Mouse (Mus musculus) liver, adult 2 months (tissue): ENCODE data around the gene Zrsr1. TPM values are rescaled to one million over a fixed set of nuclear protein-coding genes. Genes with fewer than 3 reads are reported as not detected.

ENCODE experiments used
- DNase-seq: peaks from one replicate; pipeline ENCODE4 v3.0.0-alpha.2; 2011; ENCODE audit warnings: low read depth, low spot score; ENCODE audit errors: extremely low read depth
- H3K27ac ChIP-seq: fragments of 200-500 bp; replicated peaks from 2 replicates; pipeline ENCODE4 v1.5.1; 2012; ENCODE audit warnings: low read depth, mild to moderate bottlenecking, control low read depth, inconsistent platforms, low read length; ENCODE audit not compliant: insufficient read depth
- H3K27me3 ChIP-seq: fragments of 200-500 bp; 2 replicates; pipeline ENCODE4 v1.6.1; 2012; ENCODE audit warnings: mild to moderate bottlenecking, moderate library complexity, low read length, inconsistent platforms; ENCODE audit not compliant: control insufficient read depth, insufficient read depth
- H3K36me3 ChIP-seq: fragments of 200-500 bp; 2 replicates; pipeline ENCODE4 v1.6.1; 2012; ENCODE audit warnings: low read length, inconsistent platforms; ENCODE audit not compliant: control insufficient read depth, insufficient read depth
- H3K4me1 ChIP-seq: fragments of 200-500 bp; 2 replicates; pipeline ENCODE4 v1.6.1; 2011; ENCODE audit warnings: low read length; ENCODE audit not compliant: control insufficient read depth, insufficient read depth
- H3K4me3 ChIP-seq: fragments of 200-500 bp; 2 replicates; pipeline ENCODE4 v1.5.1; 2011; ENCODE audit warnings: low read depth, mild to moderate bottlenecking, control low read depth, low read length, moderate library complexity; ENCODE audit not compliant: insufficient read depth
- H3K79me2 ChIP-seq: fragments of 200-500 bp; 2 replicates; pipeline ENCODE4 v1.6.1; 2012; ENCODE audit warnings: inconsistent platforms, mild to moderate bottlenecking, low read length, moderate library complexity; ENCODE audit not compliant: control insufficient read depth, insufficient read depth
- H3K9ac ChIP-seq: fragments of 200-500 bp; 2 replicates; pipeline ENCODE4 v1.6.1; 2012; ENCODE audit warnings: low read depth, mild to moderate bottlenecking, control low read depth, inconsistent platforms, low read length
- CTCF ChIP-seq: fragments of 200-500 bp; IDR thresholded peaks from 2 replicates; pipeline ENCODE4 v1.5.1; 2011; ENCODE audit warnings: low read depth, low read length, control low read depth
- POLR2A ChIP-seq: fragments of 200-500 bp; IDR thresholded peaks from 2 replicates; pipeline ENCODE4 v1.6.1; 2011; ENCODE audit warnings: low read length, control low read depth; ENCODE audit not compliant: insufficient read depth; ENCODE audit errors: extremely low read depth
- WGBS: fragments of 180-500 bp; shearing (Covaris S2); methylation state at CpG from one replicate; pipeline ENCODE4 v1.1.7; 2018; 5-methylcytosine and 5-hydroxymethylcytosine counted together
- polyA plus RNA-seq: library from polyadenylated mRNA; depleted of rRNA; stranded (reverse); fragments of >200 nt; gene quantifications from 2 replicates; pipeline ENCODE4 v1.2.3, GENCODE M21; 2012
- total RNA-seq: library from RNA; depleted of rRNA; stranded (reverse); fragments of >200 nt; gene quantifications from 2 replicates; pipeline ENCODE4 v1.2.3, GENCODE M21; 2014

Gene Zrsr1
- total and polyA plus RNA-seq, 2 experiments: 4.9 to 6.8 TPM

GRCm38 (mm10) chr11:22931320-22931905, 40.4 kb upstream of the Zrsr1 start:
- no peak for DNase-seq
- H3K4me3 ChIP-seq: no peak overlapping the region
- no peak for TF ChIP-seq POLR2A
- no peak for TF ChIP-seq CTCF
- H3K36me3 ChIP-seq: no peaks in the 10 kb centered on the region
- H3K79me2 ChIP-seq: no peaks in the 10 kb centered on the region
- no peaks in the 10 kb centered on the region for H3K4me1 ChIP-seq
- WGBS: 90% methylated on average over 2 of the region's 2 CpGs
- H3K9ac ChIP-seq: no peak overlapping the region
- H3K27me3 ChIP-seq: no peaks in the 10 kb centered on the region
- H3K27ac ChIP-seq: no peak overlapping the region

GRCm38 (mm10) chr11:22932167-22932566, 39.6 kb upstream of the Zrsr1 start:
- no peak for DNase-seq
- Histone ChIP-seq H3K4me1 (no peaks in the 10 kb centered on the region), H3K9ac (no peak overlapping the region)

GRCm38 (mm10) chr11:22936446-22937125, 35.2 kb upstream of the Zrsr1 start:
- Histone ChIP-seq H3K4me3 (no peak overlapping the region), H3K9ac (no peak overlapping the region), H3K27me3 (no peaks in the 10 kb centered on the region), H3K79me2 (no peaks in the 10 kb centered on the region), H3K36me3 (no peaks in the 10 kb centered on the region), H3K27ac (no peak overlapping the region), H3K4me1 (no peaks in the 10 kb centered on the region)
- TF ChIP-seq CTCF: no peak
- TF ChIP-seq POLR2A: no peak
- DNase-seq: no peak
- WGBS: 79% methylated on average over 5 of the region's 5 CpGs

More at GRCm38 (mm10) chr11:22932167-22932566, 39.6 kb upstream of the Zrsr1 start:
- no peak overlapping the region for H3K27ac ChIP-seq
- H3K27me3 ChIP-seq: no peaks in the 10 kb centered on the region
- TF ChIP-seq POLR2A (no peak), CTCF (no peak)
- no peaks in the 10 kb centered on the region for H3K36me3 ChIP-seq
- H3K4me3 ChIP-seq: no peak overlapping the region
- H3K79me2 ChIP-seq: no peaks in the 10 kb centered on the region

GRCm38 (mm10) chr11:22937716-22938316, 34.0 kb upstream of the Zrsr1 start:
- Histone ChIP-seq H3K27me3 (no peaks in the 10 kb centered on the region), H3K36me3 (no peaks in the 10 kb centered on the region), H3K27ac (no peak overlapping the region), H3K79me2 (no peaks in the 10 kb centered on the region), H3K9ac (no peak overlapping the region), H3K4me3 (no peak overlapping the region), H3K4me1 (no peaks in the 10 kb centered on the region)
- WGBS: 99% methylated on average over 4 of the region's 4 CpGs
- TF ChIP-seq CTCF: no peak
- no peak for TF ChIP-seq POLR2A
- DNase-seq: no peak

- Histone ChIP-seq H3K9ac (no peak overlapping the region), H3K79me2 (0 out of 2 replicates have a peak, but pooled peaks cover 2% of the 10 kb centered on the region), H3K4me3 (no peak overlapping the region), H3K27me3 (no peaks in the 10 kb centered on the region), H3K4me1 (no peaks in the 10 kb centered on the region), H3K36me3 (no peaks in the 10 kb centered on the region), H3K27ac (no peak overlapping the region)
- DNase-seq: no peak
- WGBS: 89% methylated on average over 2 of the region's 2 CpGs
- no peak for TF ChIP-seq CTCF
- no peak for TF ChIP-seq POLR2A
Observed at GRCm38 (mm10) chr11:22938983-22939382, 32.8 kb upstream of the Zrsr1 start.

- H3K27me3 ChIP-seq: no peaks in the 10 kb centered on the region
- no peaks in the 10 kb centered on the region for H3K4me1 ChIP-seq
- H3K36me3 ChIP-seq: 0 out of 2 replicates have a peak, but pooled peaks cover 2% of the 10 kb centered on the region
- DNase-seq: no peak
- no peak for TF ChIP-seq POLR2A
- no peak for TF ChIP-seq CTCF
- H3K4me3 ChIP-seq: no peak overlapping the region
- H3K27ac ChIP-seq: no peak overlapping the region
- no peaks in the 10 kb centered on the region; the same call in 1 of the 2 replicates for H3K79me2 ChIP-seq
- no peak overlapping the region for H3K9ac ChIP-seq
- 95% methylated on average over 1 of the region's 1 CpGs for WGBS
Observed at GRCm38 (mm10) chr11:22949101-22949500, 22.7 kb upstream of the Zrsr1 start.
